Mouse (Mus musculus) stomach, postnatal 0 days (tissue): ENCODE measurements around the gene Grin2c.

Experiments used
- CTCF ChIP-seq: IDR thresholded peaks from 2 replicates; pipeline ENCODE4 v1.5.1; 2016; ENCODE audit warnings: antibody characterized with exemption, low read depth, mild to moderate bottlenecking, moderate library complexity
- EP300 ChIP-seq: optimal IDR thresholded peaks from 2 replicates; pipeline ENCODE3; 2016; ENCODE audit warnings: antibody characterized with exemption

DNA sequence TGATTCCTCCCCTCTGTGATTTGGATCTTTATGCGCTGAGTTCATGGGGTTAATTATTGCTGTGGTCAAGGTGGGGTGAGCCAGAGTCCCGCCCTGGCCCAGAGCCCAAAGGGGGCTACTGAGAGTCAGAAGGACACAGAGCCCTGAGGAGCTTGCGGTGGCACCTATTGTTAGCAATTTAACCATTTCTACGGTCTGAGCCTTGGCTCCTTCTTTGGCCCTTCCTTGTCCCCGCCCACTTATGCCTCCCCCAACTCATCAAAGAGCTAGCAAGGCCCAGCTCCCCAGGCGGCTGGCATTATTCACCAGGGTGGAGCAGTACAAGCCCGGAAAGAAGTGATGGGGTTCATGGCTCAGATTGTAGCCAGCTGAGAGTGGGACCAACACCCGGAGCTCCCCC lies 39.8 kb upstream of the Grin2c start, which contains the start of gene Otop2:
- TF ChIP-seq CTCF (no peak), EP300 (no peak)
